Mouse (Mus musculus): ENCODE results near the gene Epha2.
A peak's percentile ranks its signal among the peaks of the same experiment; 100 is the strongest.

The Epha2 gene

DNA sequence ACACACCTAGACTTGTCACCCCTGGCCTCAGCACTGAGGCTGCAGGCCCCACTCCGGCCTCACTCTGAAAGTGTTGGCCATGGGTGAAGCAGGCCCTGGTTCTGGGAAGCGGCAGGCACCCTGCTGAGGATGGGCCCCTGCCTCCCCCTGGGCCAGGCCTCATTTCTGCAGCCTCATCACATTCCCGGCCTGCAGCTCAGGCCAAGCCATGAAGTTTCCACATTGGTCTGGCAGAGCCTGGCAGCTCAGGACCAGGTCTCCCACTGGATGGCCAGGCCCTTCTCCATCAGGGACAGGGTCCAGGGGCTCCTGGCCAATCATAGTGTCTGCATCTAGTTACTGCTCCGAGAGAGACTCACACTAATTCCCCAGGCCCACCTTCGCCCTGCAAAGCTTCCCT lies 33.7 kb downstream of the Epha2 start:
- no peak for DNase-seq

DNA sequence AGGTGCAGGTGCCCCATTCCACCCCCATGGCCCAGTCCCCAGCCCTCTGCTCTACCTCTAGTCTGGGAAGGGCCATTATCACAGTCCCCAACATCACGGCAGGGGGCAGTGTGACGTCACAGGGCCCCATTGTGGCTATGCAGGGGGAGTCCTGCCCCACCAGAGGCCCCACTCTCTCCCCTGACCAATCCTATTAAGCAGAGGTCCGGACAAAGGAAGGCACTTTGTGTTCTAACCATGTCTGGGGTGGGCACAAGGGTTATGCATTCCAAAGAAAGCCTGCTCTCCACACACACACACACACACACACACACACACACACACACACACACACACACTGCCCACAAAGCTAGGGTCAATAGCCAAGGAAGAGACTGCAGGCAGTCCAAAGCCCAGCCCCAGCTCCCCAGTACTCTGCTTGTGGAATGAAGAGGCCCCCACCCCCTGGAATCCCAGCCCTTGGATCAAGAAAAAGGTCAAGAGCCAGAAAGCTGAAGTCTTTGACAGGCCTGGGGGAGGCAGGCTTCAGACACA lies 34.3 kb downstream of the Epha2 start:
- no peak for DNase-seq

DNA sequence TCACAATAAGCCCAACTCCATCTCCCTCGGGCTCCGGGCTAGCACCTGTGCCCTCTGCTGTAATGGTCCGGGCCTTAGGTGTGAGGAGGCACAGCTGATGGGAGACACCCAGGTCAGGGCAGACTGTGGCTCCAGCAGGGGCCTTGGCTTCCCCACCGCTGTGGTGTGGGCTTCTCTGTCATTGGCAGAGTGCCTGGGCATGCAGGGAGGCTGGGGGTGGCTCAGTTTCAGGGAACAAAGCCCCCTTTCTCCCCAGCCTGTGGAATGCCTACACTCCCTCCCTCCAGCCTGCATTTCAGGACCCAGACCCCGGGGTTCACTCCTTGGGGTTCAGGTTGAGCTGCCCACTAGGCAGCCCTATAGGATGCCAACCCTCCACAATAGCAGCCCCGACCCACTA lies 35.2 kb downstream of the Epha2 start:
- DNase-seq = no peak

DNA sequence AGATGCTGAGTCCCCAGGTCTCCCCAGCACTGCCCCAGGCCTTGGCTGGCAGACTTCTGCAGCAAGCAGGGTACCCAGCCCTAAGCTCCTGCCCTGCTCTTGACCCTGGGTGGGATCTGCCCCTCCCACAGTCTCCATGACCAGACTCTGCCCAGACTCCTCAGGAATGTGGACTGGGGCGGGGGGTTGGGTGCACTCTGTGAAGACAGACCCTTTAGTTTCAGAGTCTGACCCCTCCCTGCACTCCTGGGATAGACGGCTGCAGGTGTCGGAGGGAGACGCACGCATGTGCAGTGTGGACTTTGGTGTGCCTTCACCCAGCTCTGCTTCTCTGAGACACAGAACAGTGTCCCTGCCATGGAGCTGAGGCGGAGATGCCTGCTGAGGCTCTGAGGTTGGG lies 36.9 kb downstream of the Epha2 start:
- no peak for DNase-seq

DNA sequence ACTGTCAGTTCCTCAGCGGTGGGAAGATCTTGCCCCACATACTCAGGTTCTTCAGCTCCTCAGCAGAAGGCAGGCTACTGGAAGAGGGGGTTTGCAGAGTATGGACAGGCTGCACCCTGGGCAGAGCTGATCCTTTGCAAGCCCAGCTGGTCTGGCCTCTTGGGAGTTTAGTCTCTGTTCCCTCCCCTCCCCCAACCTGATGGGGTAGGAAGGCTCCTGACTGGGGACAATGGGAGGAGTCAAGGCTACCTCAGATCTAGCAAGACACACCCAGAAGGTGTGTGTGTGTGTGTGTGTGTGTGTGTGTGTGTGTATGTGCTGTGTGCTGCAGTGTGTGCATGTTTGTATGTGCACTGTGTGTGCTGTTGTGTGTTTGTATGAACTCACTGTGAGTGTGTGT lies 37.8 kb downstream of the Epha2 start:
- no peak for DNase-seq

DNA sequence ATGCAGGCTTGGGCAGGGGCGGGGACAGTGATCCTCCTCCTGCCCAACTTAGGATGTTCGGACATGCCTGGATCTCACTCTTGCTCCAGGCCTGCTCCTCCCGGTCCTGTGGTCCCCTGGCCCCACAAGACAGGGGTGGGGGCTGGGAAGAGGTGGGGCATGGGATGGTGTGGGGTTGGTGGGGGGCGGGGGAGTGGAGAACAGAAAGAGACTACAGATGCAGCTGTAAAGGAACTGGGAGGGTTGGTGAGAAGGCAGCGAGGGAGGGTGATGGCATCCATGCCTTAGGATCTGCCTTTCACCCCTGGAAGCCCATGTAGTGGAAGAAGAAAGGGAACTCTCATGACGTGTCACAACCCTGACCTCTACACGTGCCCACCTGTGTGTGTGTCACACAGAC lies 40.4 kb downstream of the Epha2 start:
- DNase-seq = no peak

DNA sequence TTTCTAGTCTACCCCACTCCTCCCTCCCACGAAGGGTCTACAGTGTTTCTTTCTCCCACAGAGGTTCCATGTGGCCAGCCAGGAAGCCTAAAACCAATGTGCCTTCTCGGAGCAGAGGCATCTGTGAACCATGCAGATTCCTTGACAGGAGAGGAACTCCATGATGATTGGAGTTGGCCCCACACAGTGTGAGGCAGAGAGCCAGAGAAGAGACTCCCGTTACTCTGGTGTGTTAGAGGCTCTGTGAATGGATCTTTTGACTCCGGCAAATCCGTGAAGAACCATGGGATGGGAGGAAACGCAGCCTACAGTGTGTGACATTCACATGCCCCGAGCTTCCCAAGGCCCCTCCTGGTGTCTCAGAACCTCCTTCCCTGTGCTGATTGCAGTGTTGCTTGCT lies 42.5 kb downstream of the Epha2 start:
- no peak for DNase-seq

DNA sequence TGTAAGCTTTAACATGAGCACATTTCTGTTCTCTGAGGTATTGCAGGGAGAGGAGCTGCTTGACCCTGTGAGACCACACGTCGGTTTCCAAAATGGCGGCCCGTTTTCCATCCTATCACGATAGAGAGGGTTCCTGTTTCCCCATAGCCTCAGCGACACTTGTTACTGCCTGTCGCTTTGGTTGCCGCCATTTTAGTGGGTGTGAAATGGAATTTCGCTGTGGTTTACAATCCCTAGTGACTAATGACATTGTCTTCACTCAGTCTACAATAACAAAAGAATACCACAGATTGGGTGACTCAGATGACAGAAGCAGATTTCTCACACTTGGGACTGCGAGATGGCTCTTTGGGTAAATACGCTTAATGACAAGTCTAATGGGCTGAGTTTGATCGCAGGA lies 44.2 kb downstream of the Epha2 start:
- DNase-seq = no peak

DNA sequence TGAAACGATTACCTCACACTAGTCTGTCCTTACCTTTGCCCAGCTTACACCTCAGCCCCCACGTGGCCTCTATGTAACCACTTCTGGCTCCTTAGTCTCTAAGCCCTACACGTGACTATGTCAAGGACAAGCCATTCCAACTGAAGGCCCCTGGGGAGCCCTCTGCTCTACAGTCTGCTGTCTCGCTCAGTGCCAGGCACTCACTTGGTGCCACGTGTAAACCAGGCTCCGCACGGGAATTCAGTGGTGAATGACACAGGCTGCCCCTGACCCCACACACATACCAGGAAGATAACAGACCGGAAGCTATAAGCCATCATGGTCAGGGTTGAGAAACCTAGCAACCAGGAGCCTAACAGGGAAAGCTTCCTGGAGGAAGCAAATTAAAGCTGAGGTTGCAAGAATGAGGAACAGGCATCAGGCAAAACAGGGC lies 46.3 kb downstream of the Epha2 start:
- no peak for DNase-seq

GRCm38 (mm10) chr4:141348616-141349015 lies 47.6 kb downstream of the Epha2 start:
- no peak for DNase-seq

DNA sequence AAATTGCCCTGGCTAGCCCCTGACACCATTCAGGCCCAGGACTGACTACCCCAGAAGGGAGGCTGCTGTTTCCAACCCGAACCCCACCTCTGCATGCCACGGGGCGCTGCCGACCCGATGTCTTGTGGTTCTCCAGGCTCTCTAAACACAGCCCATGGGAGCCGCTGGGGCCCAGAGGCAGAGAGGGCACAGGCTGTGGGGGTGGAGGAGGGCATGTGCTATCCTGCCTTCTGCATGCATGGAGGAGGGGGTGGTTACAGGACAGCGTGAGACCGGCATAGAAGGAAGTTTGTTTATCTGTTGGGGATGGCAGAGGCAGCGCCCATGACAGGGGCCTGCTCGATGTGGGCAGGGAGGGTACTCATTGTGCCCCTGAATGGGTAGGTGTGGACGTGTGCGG lies 49.0 kb downstream of the Epha2 start:
- no peak for DNase-seq

- DNase-seq = no peak
Measured at GRCm38 (mm10) chr4:141351972-141352371, 50.9 kb downstream of the Epha2 start.

DNA sequence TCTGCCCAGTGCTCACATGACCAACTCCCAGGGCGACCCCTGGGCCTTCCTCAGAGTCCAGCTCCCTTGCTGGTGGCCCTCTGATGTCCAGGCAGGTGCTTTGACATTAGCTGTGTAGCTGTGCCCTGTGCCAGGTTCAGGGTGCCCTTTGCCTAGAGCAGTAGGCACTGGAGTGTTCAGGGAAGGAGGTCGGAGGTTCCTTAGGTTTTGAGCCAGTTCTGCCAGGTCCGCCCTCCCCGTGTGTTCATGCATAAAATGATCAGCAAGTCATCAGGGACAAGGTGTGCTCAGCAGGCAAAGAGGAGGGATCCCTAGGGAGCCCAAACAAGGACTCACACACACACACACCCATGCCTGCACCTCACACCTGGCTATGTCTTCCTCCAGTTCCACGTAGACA lies 51.9 kb downstream of the Epha2 start:
- no peak for DNase-seq

GRCm38 (mm10) chr4:141353868-141354267 lies 52.8 kb downstream of the Epha2 start:
- no peak for DNase-seq

GRCm38 (mm10) chr4:141357811-141358210 lies 56.8 kb downstream of the Epha2 start:
- no peak for DNase-seq

- DNase-seq = no peak
Measured at GRCm38 (mm10) chr4:141359222-141359621, 58.2 kb downstream of the Epha2 start.

- peak; percentile 61 for DNase-seq
Measured at GRCm38 (mm10) chr4:141360846-141361245, 59.8 kb downstream of the Epha2 start.

- DNase-seq = peak; percentile 78
Measured at GRCm38 (mm10) chr4:141362937-141363548, 62.0 kb downstream of the Epha2 start.

DNA sequence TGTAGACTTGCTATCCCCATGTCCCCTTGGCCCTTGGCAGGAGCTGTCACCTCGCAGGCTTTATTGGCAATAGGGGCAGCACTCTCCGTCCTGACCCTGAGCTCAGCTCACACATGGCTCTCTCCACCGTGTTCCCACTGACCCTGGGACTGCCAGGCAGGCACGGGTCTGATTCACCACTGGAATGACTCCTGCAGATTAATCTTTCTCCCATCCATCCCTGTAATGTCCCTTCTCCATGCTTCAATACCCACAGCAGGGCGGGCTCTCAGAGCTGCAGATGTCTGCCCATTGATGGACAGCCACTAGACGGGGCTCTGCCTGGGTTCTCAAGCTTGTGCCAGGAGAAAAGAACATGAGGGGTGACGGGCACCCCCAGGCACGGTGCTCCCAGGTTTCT lies 64.1 kb downstream of the Epha2 start:
- no peak for DNase-seq

DNA sequence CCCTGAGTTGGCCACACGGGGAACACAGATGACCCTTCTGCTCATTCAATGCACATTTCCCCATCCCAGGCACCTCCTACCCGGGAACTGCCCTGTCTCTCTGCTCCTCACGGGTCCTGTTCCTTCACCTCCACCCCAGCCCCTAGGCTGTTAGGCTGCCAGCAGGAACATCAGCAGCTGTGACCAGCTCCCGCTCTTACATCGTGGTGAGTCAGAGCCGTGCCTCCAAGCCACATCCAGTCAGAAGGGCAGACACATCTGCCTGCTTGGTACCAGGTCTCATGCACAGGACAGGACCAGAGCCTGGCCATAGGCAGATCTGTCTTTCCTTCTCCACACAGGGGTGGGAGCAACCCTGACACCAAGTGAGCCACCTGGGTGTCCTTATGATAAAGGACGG lies 64.8 kb downstream of the Epha2 start:
- no peak for DNase-seq

- DNase-seq = peak; percentile 24
Measured at GRCm38 (mm10) chr4:141367997-141368791, 67.2 kb downstream of the Epha2 start, which contains the start of gene Fam131c. TSS of gene Fam131c (plus strand) at chr4:141368220.

- DNase-seq = no peak
Measured at GRCm38 (mm10) chr4:141372426-141372825, 71.4 kb downstream of the Epha2 start.
